Mouse (Mus musculus): Measurements from ENCODE around the gene Hist1h4a. TPM values are rescaled to one million over a fixed set of nuclear protein-coding genes. Genes with fewer than 3 reads are reported as not detected.
"Not testable (repeated sequence)": the region's sequence is repeated elsewhere in the genome, so short reads cannot be mapped to it uniquely, and the experiment has no call there.

Hist1h4a gene
- polyA plus RNA-seq, 1 experiment: 13.1 TPM

- no peak for DNase-seq (ENCODE audit: low read depth, low spot score)
- 2% methylated on average over 26 of the region's 27 CpGs for WGBS
Measured at GRCm38 (mm10) chr13:23760240-23760971, 624 bp downstream of the Hist1h4a start.

- DNase-seq (ENCODE audit: low read depth, low spot score): no peak
Measured at GRCm38 (mm10) chr13:23759916-23760239, 1.2 kb downstream of the Hist1h4a start.

GRCm38 (mm10) chr13:23759251-23759771, 1.7 kb downstream of the Hist1h4a start:
- WGBS: 85% methylated on average over 3 of the region's 3 CpGs
- no peak for DNase-seq (ENCODE audit: low read depth, low spot score)

More at GRCm38 (mm10) chr13:23759916-23760239, 1.2 kb downstream of the Hist1h4a start:
- WGBS: 67% methylated on average over 1 of the region's 1 CpGs

GRCm38 (mm10) chr13:23757921-23758320, 3.1 kb downstream of the Hist1h4a start:
- no peak for DNase-seq (ENCODE audit: low read depth, low spot score)
- WGBS: 41% methylated on average over 3 of the region's 3 CpGs

GRCm38 (mm10) chr13:23757211-23757773, 3.7 kb downstream of the Hist1h4a start:
- DNase-seq (ENCODE audit: low read depth, low spot score): no peak
- under 1% methylated on average over 18 of the region's 23 CpGs for WGBS

- DNase-seq (ENCODE audit: low read depth, low spot score): peak; percentile 98
- 1% methylated on average over 19 of the region's 22 CpGs for WGBS
Measured at GRCm38 (mm10) chr13:23756790-23757189, 4.2 kb downstream of the Hist1h4a start, which contains the start of gene Hist1h4b. TSS of gene Hist1h4b (plus strand) at chr13:23757013.

GRCm38 (mm10) chr13:23755000-23755399, 6.0 kb downstream of the Hist1h4a start:
- DNase-seq (ENCODE audit: low read depth, low spot score): no peak

GRCm38 (mm10) chr13:23753314-23754078, 7.5 kb downstream of the Hist1h4a start:
- WGBS: 54% methylated on average over 4 of the region's 4 CpGs
- no peak for DNase-seq (ENCODE audit: low read depth, low spot score)

GRCm38 (mm10) chr13:23752742-23753172, 8.3 kb downstream of the Hist1h4a start:
- DNase-seq (ENCODE audit: low read depth, low spot score): no peak
- WGBS: 15% methylated on average over 6 of the region's 6 CpGs

GRCm38 (mm10) chr13:23752067-23752741, 8.8 kb downstream of the Hist1h4a start, which contains the start of gene Hist1h3b:
TSS of gene Hist1h3b (plus strand) at chr13:23752267.
- DNase-seq (ENCODE audit: low read depth, low spot score): peak; percentile 89
- WGBS: 1% methylated on average over 23 of the region's 47 CpGs

- WGBS: 2% methylated on average over 11 of the region's 11 CpGs
- DNase-seq (ENCODE audit: low read depth, low spot score): no peak
Measured at GRCm38 (mm10) chr13:23751478-23751956, 9.5 kb downstream of the Hist1h4a start.

GRCm38 (mm10) chr13:23750839-23751477, 10.1 kb downstream of the Hist1h4a start, which contains the start of gene Hist1h2ab:
TSS of gene Hist1h2ab (plus strand) at chr13:23751126.
- under 1% methylated on average over 32 of the region's 47 CpGs for whole genome bisulfite sequencing
- not testable (repeated sequence) for DNase-seq (ENCODE audit: low read depth, low spot score)

GRCm38 (mm10) chr13:23749563-23750121, 11.4 kb downstream of the Hist1h4a start:
- no peak for DNase-seq (ENCODE audit: low read depth, low spot score)
- WGBS: 90% methylated on average over 5 of the region's 5 CpGs

- WGBS: 12% methylated on average over 4 of the region's 4 CpGs
- DNase-seq (ENCODE audit: low read depth, low spot score): no peak
Measured at GRCm38 (mm10) chr13:23747892-23748288, 13.1 kb downstream of the Hist1h4a start.

GRCm38 (mm10) chr13:23747081-23747891, 13.7 kb downstream of the Hist1h4a start:
- 9% methylated on average over 13 of the region's 13 CpGs for WGBS
- no peak for DNase-seq (ENCODE audit: low read depth, low spot score)

- peak; percentile 95 for DNase-seq (ENCODE audit: low read depth, low spot score)
- under 1% methylated on average over 47 of the region's 58 CpGs for WGBS
Measured at GRCm38 (mm10) chr13:23746201-23747080, 14.6 kb downstream of the Hist1h4a start, which contains the start of gene Hist1h2bb. TSS of gene Hist1h2bb (plus strand) at chr13:23746734.
